Mouse (Mus musculus) left cerebral cortex, postnatal 14 days (tissue): ENCODE data around the gene Fam83f. TPM values are rescaled to one million over a fixed set of nuclear protein-coding genes. Genes with fewer than 3 reads are reported as not detected.
"Not testable (repeated sequence)": the region's sequence is repeated elsewhere in the genome, so short reads cannot be mapped to it uniquely, and the experiment has no call there.

Experiments used
- DNase-seq, 2 experiments: peaks; one replicate each; pipeline ENCODE4 v3.0.0; 2021 to 2022; ENCODE audit warnings: low spot score in 2 of 2, mixed read lengths in 1 of 2
- intact Hi-C: fragments of 180-260 bp; cut with DNase I; formaldehyde crosslinking; loops from one replicate; pipeline ENCODE4 v1.15.1; 2025
- microRNA-seq, 2 experiments: library from miRNA; unstranded; fragments of <30 nt; microRNA quantifications; one replicate each; pipeline ENCODE4 v1.2.0; 2022
- total RNA-seq, 2 experiments: library from RNA; stranded (reverse); gene quantifications; 2 replicates each; pipeline ENCODE4 v1.2.3; 2021

Fam83f gene
- total RNA-seq, 2 experiments from 2014 or later, result 0.37 to 0.53 TPM

DNA sequence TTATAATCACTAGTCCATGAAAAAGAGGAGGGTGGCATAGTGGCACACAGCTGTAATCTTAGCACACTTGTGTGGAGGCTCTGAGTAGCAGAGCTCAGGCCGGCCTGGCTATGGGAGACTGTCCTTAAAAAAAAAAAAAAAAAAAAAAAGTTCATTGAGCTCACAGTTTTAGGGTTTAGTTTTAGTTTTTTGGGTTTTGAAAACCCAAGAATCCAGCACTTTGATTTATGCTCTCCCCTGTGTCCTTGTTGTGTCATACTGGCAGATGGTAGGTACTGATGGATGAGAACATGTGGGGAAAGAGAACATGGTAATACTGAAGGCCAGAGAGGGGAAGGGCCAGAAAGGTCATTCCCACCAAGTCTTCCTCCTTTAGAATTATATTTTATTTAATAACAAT is 59.4 kb downstream of the Fam83f start:
- intact Hi-C loops, result loop anchor here (10.0 kb wide), 1 partner anchor 54 kb away; no protein-coding TSS in a partner anchor
- DNase-seq, result no peak

DNA sequence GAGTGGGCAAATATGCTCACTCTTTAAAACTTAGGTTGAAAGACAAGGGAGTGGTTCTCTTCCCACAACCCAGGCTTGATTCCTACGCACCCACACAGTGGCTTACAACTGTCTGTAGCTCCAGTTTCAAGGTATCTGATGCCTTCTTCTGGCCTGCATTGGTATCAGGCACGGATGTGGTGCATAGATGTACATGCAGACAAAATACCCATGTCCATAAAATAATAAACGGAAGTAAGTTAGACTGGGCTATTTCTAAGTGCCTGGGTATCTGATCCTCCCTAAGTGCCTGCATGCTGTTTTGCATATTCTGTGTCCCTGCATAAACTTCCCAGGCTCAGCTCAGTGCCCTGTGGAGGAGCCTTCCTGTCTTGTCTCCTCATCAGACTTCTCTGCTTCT is 59.9 kb downstream of the Fam83f start:
- intact Hi-C loops, result loop anchor here (10.0 kb wide), 1 partner anchor 53 kb away; no protein-coding TSS in a partner anchor

DNA sequence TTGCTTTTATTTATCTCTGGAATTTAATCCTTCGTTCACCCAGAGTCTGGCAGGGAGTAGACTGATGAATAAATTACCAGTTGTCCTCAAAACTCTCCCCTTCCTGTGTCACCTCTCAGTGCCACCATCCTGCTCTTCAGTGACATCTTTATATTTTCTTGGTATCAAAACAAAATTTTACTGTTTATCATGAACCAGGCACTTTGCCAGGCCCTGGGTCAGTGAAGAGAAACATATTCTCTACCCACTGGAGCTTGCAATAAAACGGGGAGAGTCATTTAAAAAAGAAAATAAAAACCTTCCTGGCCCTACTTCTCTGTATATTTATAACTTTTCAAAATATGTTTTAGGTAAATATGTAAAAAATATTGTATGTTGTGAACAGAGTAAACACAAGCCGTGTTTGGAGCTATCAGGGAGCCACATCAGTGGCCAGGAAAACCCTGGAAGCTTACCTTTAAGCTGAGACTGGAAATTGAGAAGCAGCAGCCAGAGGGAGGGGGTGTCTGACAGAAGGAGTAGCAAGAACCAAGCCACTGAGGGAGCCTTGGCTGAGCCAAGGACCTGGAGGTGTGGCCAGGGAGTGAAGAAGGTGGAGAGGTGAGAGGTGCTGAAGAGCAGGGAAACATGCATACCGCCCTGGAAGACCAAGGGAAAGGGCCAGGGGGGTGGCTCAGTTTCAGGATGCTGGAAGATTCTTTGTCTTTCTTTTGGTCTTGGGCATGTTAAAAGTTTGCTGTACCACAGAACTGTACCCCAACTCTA is 60.8 kb downstream of the Fam83f start:
- intact Hi-C loops, result loop anchor here (10.0 kb wide), 1 partner anchor 52 kb away; no protein-coding TSS in a partner anchor
- DNase-seq, result no peak

More for the DNA sequence above, 59.9 kb downstream of the Fam83f start:
- no peak for DNase-seq

DNA sequence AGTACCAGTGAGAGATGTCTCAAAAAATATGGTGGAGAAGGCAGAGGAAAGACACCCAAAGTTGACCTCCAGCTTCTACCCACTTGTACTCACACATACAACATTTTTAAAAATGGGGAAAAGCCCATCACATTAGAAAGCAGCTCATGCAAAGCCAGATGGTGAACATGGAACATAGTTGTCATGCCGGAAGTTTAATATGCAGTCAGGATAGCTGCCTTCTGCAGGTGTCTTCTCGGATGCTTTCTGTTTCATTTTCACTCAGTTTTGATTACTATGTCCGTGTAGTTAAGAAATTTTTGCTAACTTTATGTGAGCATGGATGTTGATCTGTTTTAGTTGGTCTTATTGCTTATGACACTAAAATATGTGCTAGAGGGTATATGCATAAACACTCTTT is 63.7 kb downstream of the Fam83f start:
- intact Hi-C loops, result loop anchor here (10.0 kb wide), 1 partner anchor 50 kb away; no protein-coding TSS in a partner anchor
- DNase-seq, result no peak

DNA sequence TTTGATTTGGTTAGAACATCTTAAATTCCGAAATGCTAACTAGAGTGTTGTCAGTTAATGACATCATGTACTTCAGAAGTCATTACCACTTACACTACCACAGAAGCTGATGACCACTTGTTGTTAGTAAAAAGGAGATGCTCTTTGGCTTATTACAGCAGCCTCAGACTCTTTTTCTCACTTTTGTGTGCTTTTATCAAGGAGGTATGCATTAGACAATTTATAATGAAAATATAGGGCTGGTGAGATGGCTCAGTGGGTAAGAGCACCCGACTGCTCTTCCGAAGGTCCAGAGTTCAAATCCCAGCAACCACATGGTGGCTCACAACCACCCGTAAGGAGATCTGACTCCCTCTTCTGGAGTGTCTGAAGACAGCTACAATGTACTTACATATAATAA is 64.1 kb downstream of the Fam83f start:
- intact Hi-C loops, result loop anchor here (10.0 kb wide), 1 partner anchor 49 kb away; no protein-coding TSS in a partner anchor
- not testable (repeated sequence) for DNase-seq

DNA sequence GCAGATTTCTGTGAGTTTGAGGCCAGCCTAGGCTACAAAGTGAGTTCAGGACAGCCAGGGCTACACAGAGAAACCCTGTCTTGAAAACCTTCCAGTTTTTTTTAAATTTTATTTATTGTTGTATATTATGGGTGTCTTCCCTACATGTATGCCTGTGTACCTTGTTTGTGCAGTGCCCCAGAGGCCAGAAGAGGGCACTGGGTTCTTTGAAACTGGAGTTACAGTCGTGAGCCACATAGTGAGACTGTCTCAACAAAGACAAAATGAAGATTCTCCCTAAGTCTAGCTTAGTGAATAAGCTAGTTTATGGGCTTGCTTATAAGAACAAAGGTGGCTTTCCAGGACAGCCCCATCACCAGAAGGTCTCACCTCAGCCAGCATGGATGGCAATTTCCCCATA is 64.9 kb downstream of the Fam83f start:
- intact Hi-C loops, result loop anchor here (10.0 kb wide), 1 partner anchor 48 kb away; no protein-coding TSS in a partner anchor
- DNase-seq, result no peak

DNA sequence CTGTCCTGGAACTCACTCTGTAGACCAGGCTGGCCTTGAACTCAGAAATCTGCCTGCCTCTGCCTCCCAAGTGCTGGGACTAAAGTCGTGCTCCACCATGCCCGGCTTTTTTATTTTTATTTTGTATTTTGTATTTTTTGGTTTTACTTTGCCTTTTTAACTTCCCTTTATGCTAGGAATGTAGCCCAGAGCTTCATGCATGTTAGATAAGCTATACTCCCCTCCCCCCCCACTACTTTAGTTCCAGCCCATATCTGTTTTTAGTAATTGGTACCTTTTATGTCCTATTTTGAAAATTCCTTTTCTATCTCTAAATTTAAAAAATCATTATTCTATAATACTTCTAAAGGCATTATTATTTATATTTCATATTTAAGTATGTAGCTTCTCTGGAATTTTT is 66.6 kb downstream of the Fam83f start:
- intact Hi-C loops, result loop anchor here (10.0 kb wide), 1 partner anchor 47 kb away; no protein-coding TSS in a partner anchor
- DNase-seq, result no peak

DNA sequence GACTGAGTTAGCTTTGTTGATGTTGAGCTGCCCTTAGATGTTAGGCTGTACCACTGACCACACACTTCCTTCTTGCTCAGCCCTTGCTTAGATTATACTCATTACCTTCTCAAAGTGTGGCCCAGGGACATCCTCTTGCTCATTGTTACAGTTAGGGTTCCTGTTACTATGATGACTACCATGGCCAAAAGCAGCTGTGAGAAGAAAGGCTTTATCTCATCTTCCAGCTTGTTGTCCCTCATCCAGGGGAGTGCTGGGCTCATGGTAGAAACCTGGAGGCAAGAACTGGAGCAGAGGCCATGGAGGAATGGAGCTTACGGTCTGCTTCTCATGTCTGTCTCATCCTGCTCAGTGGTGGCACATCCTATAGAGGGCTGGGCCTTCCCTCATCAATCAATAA is 68.3 kb downstream of the Fam83f start:
- DNase-seq, result no peak
- intact Hi-C loops, result loop anchor here (10.0 kb wide), 1 partner anchor 45 kb away; no protein-coding TSS in a partner anchor

DNA sequence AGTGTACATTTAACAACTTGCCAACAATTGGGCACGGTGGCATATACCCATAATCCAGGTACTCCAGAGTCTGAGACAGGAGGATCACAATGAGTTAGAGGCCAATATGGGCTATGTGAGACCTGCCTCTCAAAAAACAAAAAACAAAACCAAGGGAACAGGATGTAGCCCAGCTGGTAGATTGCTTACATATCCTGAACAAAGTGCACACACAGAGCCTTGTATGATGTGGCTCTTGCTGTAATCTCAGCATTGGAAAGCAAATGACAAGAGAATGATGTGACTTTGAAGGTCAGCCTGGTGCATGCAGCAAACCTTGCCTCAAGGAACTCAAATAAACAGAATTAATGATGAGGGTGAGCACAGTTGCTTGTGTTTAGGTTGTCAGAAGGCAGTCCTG is 70.2 kb downstream of the Fam83f start:
- DNase-seq, result no peak
- intact Hi-C loops, result no loop called here

DNA sequence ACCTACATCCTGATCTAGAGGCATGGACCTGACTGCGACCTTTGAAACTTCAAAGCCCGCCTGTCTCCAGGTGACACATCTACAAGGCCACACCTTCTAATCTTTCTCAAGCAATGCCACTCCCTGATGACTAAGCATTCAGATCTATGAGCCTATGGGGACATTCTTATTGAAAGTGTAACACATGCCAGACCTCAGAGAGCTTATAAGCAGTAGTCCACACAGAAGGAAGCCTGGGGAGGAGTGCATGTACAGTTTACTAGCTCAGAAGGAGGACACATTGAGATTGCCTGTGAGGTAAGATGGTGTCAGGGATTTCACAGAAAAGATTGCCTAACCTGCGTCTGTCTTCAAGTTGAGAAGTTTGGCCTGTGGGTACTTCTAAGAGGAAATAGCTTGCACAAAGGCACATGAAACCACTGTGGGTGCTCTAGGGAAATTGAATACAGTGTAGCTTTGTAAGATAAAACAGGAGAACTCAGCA is 71.4 kb downstream of the Fam83f start:
- DNase-seq, result no peak
- intact Hi-C loops, result no loop called here

DNA sequence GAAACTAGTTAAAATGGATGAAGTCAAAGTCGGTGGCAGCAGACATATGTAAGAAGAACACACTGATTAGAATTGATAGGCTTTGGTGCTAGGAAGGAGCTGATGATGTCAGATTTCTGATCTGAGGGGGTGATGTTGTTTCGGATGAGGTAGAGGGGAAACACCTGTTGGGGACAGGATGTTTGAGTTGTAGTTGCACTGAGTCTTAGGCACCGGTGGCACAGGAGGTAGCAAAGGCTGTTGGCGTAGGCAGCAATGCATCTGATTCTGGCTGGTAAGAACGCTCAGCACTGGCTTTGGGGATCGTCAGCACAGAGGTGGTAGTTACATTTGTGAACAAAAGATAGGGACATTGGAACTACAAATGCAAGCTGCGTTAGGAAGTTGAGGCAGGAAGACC is 72.0 kb downstream of the Fam83f start:
- intact Hi-C loops, result no loop called here
- no peak for DNase-seq

DNA sequence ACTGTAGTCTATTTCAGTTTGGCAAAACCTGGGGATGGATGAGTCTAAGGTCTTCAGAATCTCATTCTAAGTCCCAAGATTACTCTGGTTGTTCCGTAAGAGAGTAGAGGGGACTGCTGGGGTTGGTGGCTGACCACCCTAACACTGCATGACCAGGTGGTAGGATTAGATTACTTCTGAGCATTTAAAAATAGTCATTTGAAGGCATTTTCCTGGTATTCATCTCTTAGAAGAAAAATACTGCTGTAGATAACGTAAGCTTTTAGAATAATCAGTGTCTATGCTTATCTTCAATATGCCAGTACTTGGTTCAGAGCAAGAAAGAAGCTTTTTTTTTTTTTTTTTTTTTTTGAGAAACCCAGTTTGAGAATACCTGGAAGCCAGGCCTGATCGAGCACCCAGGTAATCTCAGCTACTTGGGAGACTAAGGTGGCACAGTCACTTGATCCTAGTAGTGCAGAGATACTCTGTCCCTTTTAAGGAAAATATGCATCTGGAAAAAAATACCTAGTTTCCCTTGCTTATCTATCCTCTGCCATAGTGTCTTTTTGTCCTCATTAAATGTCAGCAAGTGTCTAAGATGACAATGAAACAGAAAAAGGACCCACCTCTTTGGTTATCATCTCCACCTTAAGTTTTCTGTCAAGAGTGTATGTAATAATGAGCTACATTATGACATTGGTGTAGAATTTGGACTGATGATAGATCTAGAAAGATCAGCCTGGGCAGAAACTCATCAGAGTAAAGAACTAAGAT is 73.2 kb downstream of the Fam83f start:
- no peak for DNase-seq
- intact Hi-C loops, result no loop called here

DNA sequence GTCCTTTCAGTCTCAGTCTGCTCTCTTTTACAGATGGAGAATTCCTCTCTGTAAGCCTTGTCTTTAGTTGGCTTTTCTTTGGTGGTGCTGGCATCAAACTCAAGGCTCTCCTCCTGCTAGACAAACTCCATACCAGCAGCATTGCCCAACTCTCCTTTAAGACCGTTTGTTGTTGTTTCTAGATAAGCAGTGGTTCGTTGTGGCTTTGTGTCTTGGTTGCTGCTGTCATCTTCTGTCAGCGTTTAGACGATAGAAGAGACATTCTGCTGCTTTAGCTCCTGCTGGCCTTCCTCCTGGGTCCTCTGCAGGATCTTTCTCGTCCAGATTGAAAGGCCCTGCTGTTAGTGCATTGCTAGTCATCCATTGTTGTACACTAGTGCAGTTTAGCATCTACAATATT is 77.3 kb downstream of the Fam83f start:
- intact Hi-C loops, result no loop called here
- no peak for DNase-seq

Small RNA genes lying within 50 kb of the gene (microRNA-seq; reads per million reads assigned to microRNA genes)
- gene Mir6957, result 0 reads per million in 2 experiments

Other genes with a start within 250 kb of the Fam83f start
- gene Enthd1, start 106.7 kb upstream of the Fam83f start, total RNA-seq, result under 1 TPM in 1 of 2 experiments, not detected in 1; 0.15 TPM
- gene Grap2, start 99.3 kb upstream of the Fam83f start, total RNA-seq, result 1 to 10 TPM in 1 of 2 experiments, under 1 TPM in 1; 0.87 to 1.0 TPM
- gene Tnrc6b, start 39.5 kb downstream of the Fam83f start, total RNA-seq, result 100 to 1,000 TPM; 127 to 131 TPM